Mouse (Mus musculus): ENCODE measurements at regions not wholly inside any gene's neighbourhood (a gene's known extent, or its start where the extent isn't known, plus 50 kb on each side); places are given as distances from the start of the nearest gene placed in this dataset.

DNA sequence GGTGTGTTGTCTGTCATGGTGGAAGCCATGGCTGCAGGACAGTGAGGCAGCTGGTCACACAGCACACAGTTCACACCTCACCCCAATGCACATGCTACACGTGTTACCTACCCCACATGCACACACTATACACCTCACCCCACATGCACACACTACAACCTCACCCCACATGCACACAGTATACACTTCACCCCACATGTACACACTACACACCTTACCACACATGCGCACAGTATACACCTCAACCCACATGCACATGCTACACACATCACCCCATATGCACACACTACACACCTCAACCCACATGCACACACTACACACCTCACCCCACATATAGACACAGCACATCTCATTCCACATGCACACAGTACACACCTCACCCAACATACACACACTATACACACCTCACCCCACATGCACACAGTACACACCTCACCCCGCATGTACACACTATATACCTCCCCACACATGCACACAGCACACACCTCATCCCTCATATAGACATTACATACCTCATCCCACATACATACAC is 103.3 kb upstream of the Gm26897 start:
- no peak overlapping the region for H3K27ac ChIP-seq (ENCODE audit: insufficient read depth, low read depth, low read length)
- H3K36me3 ChIP-seq (ENCODE audit: control insufficient read depth, insufficient read depth, low read length) = no peaks in the 10 kb centered on the region
- H3K27me3 ChIP-seq (ENCODE audit: control insufficient read depth, insufficient read depth, low read length) = no peaks in the 10 kb centered on the region
- 95% methylated on average over 3 of the region's 3 CpGs for WGBS
- TF ChIP-seq POLR2A (IDR thresholded peaks at IDR 0.05; ENCODE audit: low read depth, low read length) (no peak), CTCF (IDR thresholded peaks at IDR 0.05; ENCODE audit: extremely low read depth, insufficient read length, insufficient replicate concordance, low read depth, low read length) (no peak)
- no peaks in the 10 kb centered on the region; the same call in 1 of the 2 replicates for H3K4me1 ChIP-seq (ENCODE audit: control insufficient read depth, insufficient read depth, insufficient read length, low read length)
- H3K4me3 ChIP-seq (ENCODE audit: low read depth, low read length) = no peak overlapping the region

- H3K4me3 ChIP-seq (ENCODE audit: low read depth, low read length) = no peak overlapping the region
- no peaks in the 10 kb centered on the region for H3K36me3 ChIP-seq (ENCODE audit: control insufficient read depth, insufficient read depth, low read length)
- no peaks in the 10 kb centered on the region; the same call in 1 of the 2 replicates for H3K4me1 ChIP-seq (ENCODE audit: control insufficient read depth, insufficient read depth, insufficient read length, low read length)
- 32% methylated on average over 18 of the region's 18 CpGs for WGBS
- no peak overlapping the region for H3K27ac ChIP-seq (ENCODE audit: insufficient read depth, low read depth, low read length)
- TF ChIP-seq POLR2A (IDR thresholded peaks at IDR 0.05; ENCODE audit: low read depth, low read length) = no peak
- TF ChIP-seq CTCF (IDR thresholded peaks at IDR 0.05; ENCODE audit: extremely low read depth, insufficient read length, insufficient replicate concordance, low read depth, low read length) = no peak
- H3K27me3 ChIP-seq (ENCODE audit: control insufficient read depth, insufficient read depth, low read length) = no peaks in the 10 kb centered on the region
Measured at GRCm38 (mm10) chr5:111631572-111632161, 102.1 kb upstream of the Gm26897 start.

DNA sequence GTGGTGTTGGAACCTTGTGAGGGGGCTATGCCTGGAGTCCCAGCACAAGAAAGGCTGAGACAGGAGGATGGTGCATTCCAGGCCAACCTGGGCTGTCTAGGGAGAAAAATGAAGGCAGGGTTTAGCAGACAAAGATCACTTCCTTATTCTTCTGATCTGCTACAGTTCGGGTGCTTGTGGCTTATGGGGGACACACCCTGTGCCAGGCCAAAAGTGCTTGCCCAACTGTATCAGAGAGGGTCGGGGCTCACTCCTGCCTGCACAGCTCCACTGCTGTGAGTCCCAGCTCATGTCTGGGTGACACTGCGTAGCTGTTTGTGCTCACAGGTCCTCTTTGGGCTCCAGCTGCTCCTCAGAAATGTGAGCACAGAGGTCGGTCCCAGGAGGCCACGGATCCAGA is 98.6 kb upstream of the Gm26897 start:
- H3K36me3 ChIP-seq (ENCODE audit: control insufficient read depth, insufficient read depth, low read length) = no peaks in the 10 kb centered on the region
- WGBS = 35% methylated on average over 5 of the region's 5 CpGs
- H3K4me1 ChIP-seq (ENCODE audit: control insufficient read depth, insufficient read depth, insufficient read length, low read length) = no peaks in the 10 kb centered on the region; the same call in 1 of the 2 replicates
- no peak overlapping the region for H3K27ac ChIP-seq (ENCODE audit: insufficient read depth, low read depth, low read length)
- no peaks in the 10 kb centered on the region for H3K27me3 ChIP-seq (ENCODE audit: control insufficient read depth, insufficient read depth, low read length)
- TF ChIP-seq CTCF (IDR thresholded peaks at IDR 0.05; ENCODE audit: extremely low read depth, insufficient read length, insufficient replicate concordance, low read depth, low read length) (no peak), POLR2A (IDR thresholded peaks at IDR 0.05; ENCODE audit: low read depth, low read length) (no peak)
- H3K4me3 ChIP-seq (ENCODE audit: low read depth, low read length) = no peak overlapping the region

DNA sequence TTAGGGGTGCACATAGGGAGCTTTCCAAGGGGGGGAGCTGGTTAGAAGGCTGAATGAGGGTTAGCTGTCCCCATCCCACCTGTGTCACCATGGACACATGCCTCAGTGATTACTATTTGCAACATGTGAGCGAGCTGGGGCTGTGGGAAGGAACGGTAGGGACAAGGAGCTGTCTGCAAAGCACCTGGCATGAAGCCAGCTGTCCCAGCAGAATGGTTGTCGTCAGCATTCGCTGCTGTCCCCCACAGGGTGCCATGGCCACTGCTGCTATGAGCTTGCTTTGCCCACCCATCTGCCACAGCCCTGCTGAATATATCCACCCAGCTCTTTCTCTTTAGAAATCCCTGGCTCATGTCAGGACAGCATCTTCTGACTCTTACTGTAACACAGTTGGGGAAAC is 96.8 kb upstream of the Gm26897 start:
- H3K27me3 ChIP-seq (ENCODE audit: control insufficient read depth, insufficient read depth, low read length) = no peaks in the 10 kb centered on the region
- 28% methylated on average over 4 of the region's 4 CpGs for WGBS
- H3K36me3 ChIP-seq (ENCODE audit: control insufficient read depth, insufficient read depth, low read length) = no peaks in the 10 kb centered on the region
- no peaks in the 10 kb centered on the region for H3K4me1 ChIP-seq (ENCODE audit: control insufficient read depth, insufficient read depth, insufficient read length, low read length)
- TF ChIP-seq POLR2A (IDR thresholded peaks at IDR 0.05; ENCODE audit: low read depth, low read length) (no peak), CTCF (IDR thresholded peaks at IDR 0.05; ENCODE audit: extremely low read depth, insufficient read length, insufficient replicate concordance, low read depth, low read length) (no peak)
- no peak overlapping the region for H3K4me3 ChIP-seq (ENCODE audit: low read depth, low read length)
- no peak overlapping the region for H3K27ac ChIP-seq (ENCODE audit: insufficient read depth, low read depth, low read length)

DNA sequence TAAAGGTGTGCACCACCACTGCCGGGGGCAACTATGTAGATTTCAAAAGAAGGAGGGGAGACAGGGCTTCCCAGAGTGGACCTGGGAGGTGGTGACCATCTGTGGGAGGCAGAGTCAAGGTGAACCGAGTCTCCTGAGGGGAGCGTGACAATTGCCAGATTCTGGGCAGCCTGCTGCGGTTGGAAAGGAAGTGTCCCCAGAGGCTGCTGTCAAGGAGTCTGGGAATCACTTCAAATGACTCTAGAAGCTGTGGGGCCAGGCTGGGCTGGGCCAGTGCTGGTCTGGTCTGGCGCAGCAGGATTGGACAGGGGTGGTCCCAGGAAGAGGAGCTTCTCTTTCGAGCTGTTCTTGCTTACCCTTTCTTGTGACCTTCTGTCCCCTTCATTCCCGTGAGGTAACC is 95.4 kb upstream of the Gm26897 start:
- Histone ChIP-seq H3K27me3 (ENCODE audit: control insufficient read depth, insufficient read depth, low read length) (no peaks in the 10 kb centered on the region), H3K4me1 (ENCODE audit: control insufficient read depth, insufficient read depth, insufficient read length, low read length) (no peaks in the 10 kb centered on the region), H3K27ac (ENCODE audit: insufficient read depth, low read depth, low read length) (no peak overlapping the region), H3K4me3 (ENCODE audit: low read depth, low read length) (no peak overlapping the region), H3K36me3 (ENCODE audit: control insufficient read depth, insufficient read depth, low read length) (no peaks in the 10 kb centered on the region)
- no peak for TF ChIP-seq POLR2A (IDR thresholded peaks at IDR 0.05; ENCODE audit: low read depth, low read length)
- TF ChIP-seq CTCF (IDR thresholded peaks at IDR 0.05; ENCODE audit: extremely low read depth, insufficient read length, insufficient replicate concordance, low read depth, low read length) = no peak
- 74% methylated on average over 7 of the region's 7 CpGs for WGBS

- no peak overlapping the region for H3K27ac ChIP-seq (ENCODE audit: insufficient read depth, low read depth, low read length)
- no peaks in the 10 kb centered on the region for H3K4me1 ChIP-seq (ENCODE audit: control insufficient read depth, insufficient read depth, insufficient read length, low read length)
- WGBS = 12% methylated on average over 29 of the region's 29 CpGs
- TF ChIP-seq POLR2A (IDR thresholded peaks at IDR 0.05; ENCODE audit: low read depth, low read length) (no peak), CTCF (IDR thresholded peaks at IDR 0.05; ENCODE audit: extremely low read depth, insufficient read length, insufficient replicate concordance, low read depth, low read length) (no peak)
- no peaks in the 10 kb centered on the region for H3K27me3 ChIP-seq (ENCODE audit: control insufficient read depth, insufficient read depth, low read length)
- H3K36me3 ChIP-seq (ENCODE audit: control insufficient read depth, insufficient read depth, low read length) = no peaks in the 10 kb centered on the region
- no peak overlapping the region for H3K4me3 ChIP-seq (ENCODE audit: low read depth, low read length)
Measured at GRCm38 (mm10) chr5:111639476-111640287, 94.0 kb upstream of the Gm26897 start.

DNA sequence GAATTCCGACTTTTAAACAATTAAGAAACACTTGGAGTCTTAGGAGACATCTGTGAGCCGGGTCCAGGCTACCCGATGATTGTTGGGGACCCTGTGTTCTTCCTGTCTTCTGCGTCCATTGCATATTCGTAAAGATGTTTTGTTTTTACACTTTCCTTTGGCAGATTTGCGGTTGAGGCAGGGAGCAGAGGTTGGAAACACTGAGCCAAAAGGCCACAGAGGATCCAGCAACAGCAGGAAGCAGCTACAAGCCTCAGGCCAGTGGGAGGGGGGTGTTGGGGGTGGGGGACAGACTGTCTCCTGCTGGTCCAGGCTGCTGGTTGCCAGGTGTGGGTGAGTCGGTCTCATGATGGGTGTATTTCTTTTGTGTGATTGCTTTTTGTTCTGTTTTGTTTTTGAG is 92.7 kb upstream of the Gm26897 start:
- H3K36me3 ChIP-seq (ENCODE audit: control insufficient read depth, insufficient read depth, low read length) = no peaks in the 10 kb centered on the region
- no peaks in the 10 kb centered on the region for H3K4me1 ChIP-seq (ENCODE audit: control insufficient read depth, insufficient read depth, insufficient read length, low read length)
- H3K4me3 ChIP-seq (ENCODE audit: low read depth, low read length) = no peak overlapping the region
- WGBS = 71% methylated on average over 7 of the region's 7 CpGs
- TF ChIP-seq POLR2A (IDR thresholded peaks at IDR 0.05; ENCODE audit: low read depth, low read length) (no peak), CTCF (IDR thresholded peaks at IDR 0.05; ENCODE audit: extremely low read depth, insufficient read length, insufficient replicate concordance, low read depth, low read length) (no peak)
- no peak overlapping the region for H3K27ac ChIP-seq (ENCODE audit: insufficient read depth, low read depth, low read length)
- no peaks in the 10 kb centered on the region for H3K27me3 ChIP-seq (ENCODE audit: control insufficient read depth, insufficient read depth, low read length)

Measured in small intestine, adult 2 months (tissue).